Mouse (Mus musculus) olfactory bulb, adult 2 months (tissue): ENCODE measurements around the gene Nectin2.

Source experiments
- CTCF ChIP-seq: fragments of 200-500 bp; IDR thresholded peaks from 2 replicates; pipeline ENCODE4 v1.5.1; 2012; ENCODE audit warnings: low read depth, mild to moderate bottlenecking, low read length, moderate library complexity; ENCODE audit not compliant: insufficient read depth
- POLR2A ChIP-seq: fragments of 200-500 bp; IDR thresholded peaks from 2 replicates; pipeline ENCODE4 v1.6.1; 2012; ENCODE audit warnings: mild to moderate bottlenecking, low read depth, low read length, moderate library complexity; ENCODE audit not compliant: insufficient read depth

DNA sequence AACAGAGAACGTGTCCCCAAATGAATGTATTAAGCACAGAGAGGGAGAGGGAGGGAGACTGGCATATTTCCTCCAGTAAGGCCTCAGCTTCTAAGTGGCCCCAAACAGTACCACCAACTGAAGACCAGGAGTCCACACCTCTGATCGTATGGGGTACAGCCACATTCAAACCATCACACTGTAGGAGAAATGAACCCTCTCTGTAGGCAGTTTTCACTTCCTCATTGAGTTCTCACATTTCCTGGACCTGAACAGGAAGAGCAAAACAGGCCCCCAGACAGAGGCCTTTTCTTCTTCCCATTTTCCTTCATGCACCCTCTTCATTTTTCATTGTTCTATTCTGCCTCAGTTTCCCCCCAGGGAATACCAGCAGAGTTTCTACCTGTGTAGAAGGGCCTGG lies 82.8 kb downstream of the Nectin2 start:
- TF ChIP-seq CTCF (no peak), POLR2A (no peak)
